ENCODE assay signal across 19 mouse cellular contexts in the genomic region with DNA sequence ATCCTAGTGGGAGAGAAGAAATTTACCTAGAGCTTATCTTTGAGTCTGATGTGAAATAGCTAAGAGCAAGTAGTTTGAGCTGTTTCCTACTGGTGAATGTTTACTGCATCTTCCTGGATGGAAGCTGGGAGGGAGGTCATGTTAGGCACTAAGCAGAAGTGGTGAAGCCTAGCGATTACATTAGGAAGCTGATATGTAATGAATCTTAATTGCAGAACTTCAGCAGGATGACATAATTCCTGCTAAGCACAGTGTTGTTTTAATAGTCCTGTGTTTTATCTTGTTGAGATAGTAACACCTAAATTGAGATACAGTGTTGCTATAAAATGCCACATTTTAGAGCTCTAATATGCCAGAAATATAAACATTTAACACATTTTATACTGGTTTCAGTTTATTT. TPM values are rescaled to one million over a fixed set of nuclear protein-coding genes. Genes with fewer than 3 reads are reported as not detected.
"Had no signal": no experiment of that assay in that cellular context is flagged by ENCODE, and none has a peak within 500 bp of the region (broad histone marks: within the 10 kb centered on the region; RNA-seq: fewer than 3 reads in every experiment).

No protein-coding gene starts in this region.

- ATAC-seq: lung, postnatal 0 days; midbrain, embryonic 16.5 days had no signal

- H3K4me1 ChIP-seq: limb, embryonic 10.5 days had no signal

- H3K9me3 ChIP-seq: kidney, embryonic 15.5 days; limb, embryonic 10.5 days; liver, embryonic 15.5 days; neural tube, embryonic 15.5 days had no signal

- H3K27ac ChIP-seq: kidney, embryonic 15.5 days; left cerebral cortex, adult 2 months; limb, embryonic 10.5 days; liver, embryonic 15.5 days; macrophage; neural tube, embryonic 15.5 days; stomach, postnatal 0 days had no signal

- H3K36me3 ChIP-seq: neural tube, embryonic 15.5 days had no signal

- H3K4me3 ChIP-seq: kidney, embryonic 15.5 days; left cerebral cortex, adult 2 months; limb, embryonic 10.5 days; liver, embryonic 15.5 days; neural tube, embryonic 15.5 days had no signal

- DNase-seq: kidney, adult 2 months; kidney, postnatal 14 days; lung, adult 2 months; right cerebral cortex, adult 18-20 months; right cerebral cortex, postnatal 25 days; thymus, postnatal 4 days had no signal

- H3K9ac ChIP-seq: kidney, embryonic 15.5 days; liver, embryonic 15.5 days; neural tube, embryonic 15.5 days had no signal

- H3K27me3 ChIP-seq: kidney, embryonic 15.5 days; liver, embryonic 15.5 days; neural tube, embryonic 15.5 days had no signal

- H3K4me2 ChIP-seq: kidney, embryonic 15.5 days; liver, embryonic 11.5 days; liver, embryonic 15.5 days; neural tube, embryonic 15.5 days had no signal

RNA-seq across cellular contexts. Expression of a gene that starts 56.7 kb away (rescaled TPM):
- total RNA-seq: layer of hippocampus, postnatal 25 days; left cerebral cortex, adult 2 months; left cerebral cortex, postnatal 14 days had no signal
- polyA plus RNA-seq: large intestine, adult 2 months; macrophage; midbrain, embryonic 16.5 days; neural tube, embryonic 15.5 days; stomach, postnatal 0 days had no signal
